Mouse (Mus musculus) bone marrow, adult 2 months (tissue): ENCODE measurements around the gene Gas6.

Experiments used
- CTCF ChIP-seq: fragments of 200-500 bp; IDR thresholded peaks from 2 replicates; pipeline ENCODE4 v1.5.1; 2011; ENCODE audit warnings: low read length, control low read depth; ENCODE audit not compliant: control insufficient read depth, insufficient read depth
- POLR2A ChIP-seq: fragments of 200-500 bp; IDR thresholded peaks from 2 replicates; pipeline ENCODE4 v1.6.1; 2011; ENCODE audit warnings: low read depth, mild to moderate bottlenecking, control low read depth, low read length, borderline replicate concordance; ENCODE audit not compliant: control insufficient read depth

- TF ChIP-seq CTCF (no peak), POLR2A (no peak)
Measured at GRCm38 (mm10) chr8:13419111-13419639, 75.1 kb downstream of the Gas6 start.
